Mouse (Mus musculus) CH12.LX (cell line): ENCODE measurements around the gene Fut1.

ENCODE experiments used
- CTCF ChIP-seq, 2 experiments: IDR thresholded peaks in 1 of 2; conservative IDR thresholded peaks in 1 of 2; 2 replicates each; pipeline ENCODE4 v1.5.1; 2011 to 2012; ENCODE audit warnings: low read depth in 2 of 2, low read length in 2 of 2, improper control_type of control experiment in 1 of 2, inconsistent platforms in 1 of 2, mild to moderate bottlenecking in 1 of 2, moderate library complexity in 1 of 2
- EP300 ChIP-seq: IDR thresholded peaks from 2 replicates; pipeline ENCODE4 v1.6.1; 2011; ENCODE audit warnings: low read length, improper control_type of control experiment
- HCFC1 ChIP-seq: IDR thresholded peaks from 2 replicates; pipeline ENCODE4 v1.6.1; 2012; ENCODE audit warnings: low read depth, mild to moderate bottlenecking, inconsistent platforms, low read length, improper control_type of control experiment
- MAX ChIP-seq: IDR thresholded peaks from 2 replicates; pipeline ENCODE4 v1.6.1; 2011; ENCODE audit warnings: low read length, improper control_type of control experiment
- MEF2A ChIP-seq: IDR thresholded peaks from 2 replicates; pipeline ENCODE4 v1.6.1; 2014; ENCODE audit warnings: low read depth, mild to moderate bottlenecking, inconsistent platforms, low read length, improper control_type of control experiment, borderline replicate concordance
- NRF1 ChIP-seq: IDR thresholded peaks from 2 replicates; pipeline ENCODE4 v1.6.1; 2014; ENCODE audit warnings: low read depth, mild to moderate bottlenecking, inconsistent platforms, low read length, improper control_type of control experiment, moderate library complexity
- POLR2A ChIP-seq: IDR thresholded peaks from 2 replicates; pipeline ENCODE4 v1.6.1; 2011; ENCODE audit warnings: low read depth, mild to moderate bottlenecking, improper control_type of control experiment, low read length
- RAD21 ChIP-seq: IDR thresholded peaks from 2 replicates; pipeline ENCODE4 v1.6.1; 2011; ENCODE audit warnings: low read depth, mild to moderate bottlenecking, low read length, improper control_type of control experiment, moderate library complexity
- RCOR1 ChIP-seq: conservative IDR thresholded peaks from 2 replicates; pipeline ENCODE4 v1.6.1; 2012; ENCODE audit warnings: low read depth, mild to moderate bottlenecking, inconsistent platforms, low read length, improper control_type of control experiment
- SIN3A ChIP-seq: IDR thresholded peaks from 2 replicates; pipeline ENCODE4 v1.6.1; 2012; ENCODE audit warnings: low read length, improper control_type of control experiment, inconsistent platforms
- TBP ChIP-seq: conservative IDR thresholded peaks from 2 replicates; pipeline ENCODE4 v1.6.1; 2011; ENCODE audit warnings: low read depth, low read length, improper control_type of control experiment
- TCF12 ChIP-seq: IDR thresholded peaks from 2 replicates; pipeline ENCODE4 v1.6.1; 2014; ENCODE audit warnings: low read depth, mild to moderate bottlenecking, inconsistent platforms, low read length, improper control_type of control experiment
- USF1 ChIP-seq: IDR thresholded peaks from 2 replicates; pipeline ENCODE4 v1.6.1; 2014; ENCODE audit warnings: low read depth, mild to moderate bottlenecking, inconsistent platforms, low read length, improper control_type of control experiment
- ZKSCAN1 ChIP-seq: IDR thresholded peaks from 2 replicates; pipeline ENCODE4 v1.6.1; 2012; ENCODE audit warnings: low read depth, inconsistent platforms, low read length, improper control_type of control experiment, borderline replicate concordance

- TF ChIP-seq CTCF (conservative IDR thresholded peaks at IDR 0.05 in 1 of 2, IDR thresholded peaks at IDR 0.05 in 1 of 2; ENCODE audit: low read depth in 2 of 2, low read length in 2 of 2) (peak; percentile 73 to 97), RCOR1 (no peak), ZKSCAN1 (no peak), POLR2A (0 out of 2 replicates have a peak, but pooled peaks have one; percentile 40), NRF1 (0 out of 2 replicates have a peak, but pooled peaks have one; percentile 21), USF1 (no peak), HCFC1 (0 out of 2 replicates have a peak, but pooled peaks have one; percentile 17), MAX (0 out of 2 replicates have a peak, but pooled peaks have one; percentile 13), RAD21 (peak; percentile 84), EP300 (peak; percentile 49), TBP (no peak), SIN3A (peak; percentile 87), TCF12 (peak; percentile 59; the same call in 1 of the 2 replicates), MEF2A (peak; percentile 53; the same call in 1 of the 2 replicates)
Observed at GRCm38 (mm10) chr7:45593118-45593815, 23.8 kb upstream of the Fut1 start.
